Comparison of ENCODE assay signal across 22 mouse cellular contexts in genomic region chr7:82206787-82207186, GRCm38 (mm10). TPM values are rescaled to one million over a fixed set of nuclear protein-coding genes. Genes with fewer than 3 reads are reported as not detected.
A peak's percentile ranks its signal among the peaks of the same experiment; 100 is the strongest.
DNase-seq lines count a peak whose midpoint lies in the region; ATAC-seq lines count a peak whose summit lies in the region.
"Had no signal": no experiment of that assay in that cellular context is flagged by ENCODE, and none has a peak within 500 bp of the region (broad histone marks: within the 10 kb centered on the region; RNA-seq: fewer than 3 reads in every experiment).

No protein-coding gene starts in this region.

- DNase-seq in heart, adult 18-20 months, result peak; percentile 48 to 63
- peak; percentile 86 for DNase-seq in cerebellum, adult 11-12 months
- DNase-seq in cerebellum, adult 9-11 months, result peak; percentile 89
- peak; percentile 15 to 18 for DNase-seq in heart, postnatal 36 days
- no peak for DNase-seq in spleen, postnatal 14 days (ENCODE audit: low spot score in 2 of 2)
- no peak for DNase-seq in forebrain, embryonic 10.5 days (ENCODE audit: extremely low spot score, low spot score)
- DNase-seq: adrenal gland, postnatal 36 days; B cell, adult 2 months; embryo, embryonic 11 days; kidney, adult 2 months; kidney, postnatal 14 days; lung, adult 18-20 months; lung, postnatal 36 days; thymus, adult 2 months had no signal

- H3K4me2 ChIP-seq in heart, embryonic 11.5 days, result no peak overlapping the region
- H3K4me2 ChIP-seq: heart, embryonic 13.5 days; liver, embryonic 11.5 days; neural tube, embryonic 15.5 days; stomach, embryonic 15.5 days had no signal

- no peaks in the 10 kb centered on the region for H3K27me3 ChIP-seq in heart, embryonic 11.5 days (ENCODE audit: control insufficient read depth, insufficient read depth, low read length)
- no peaks in the 10 kb centered on the region for H3K27me3 ChIP-seq in forebrain, embryonic 10.5 days (ENCODE audit: poor library complexity, severe bottlenecking)
- H3K27me3 ChIP-seq: heart, embryonic 13.5 days; neural tube, embryonic 15.5 days; stomach, embryonic 15.5 days had no signal

- 75% methylated on average over 8 of the region's 8 CpGs for WGBS in heart, embryonic 11.5 days (ENCODE audit: insufficient replicate concordance)
- WGBS in forebrain, embryonic 10.5 days, result 94% methylated on average over 8 of the region's 8 CpGs

- no peak overlapping the region for H3K27ac ChIP-seq in heart, embryonic 11.5 days (ENCODE audit: low read depth, low read length)
- no peak overlapping the region for H3K27ac ChIP-seq in forebrain, embryonic 10.5 days
- H3K27ac ChIP-seq: heart, embryonic 13.5 days; layer of hippocampus, adult 2 months; neural tube, embryonic 15.5 days; stomach, embryonic 15.5 days had no signal

- no peaks in the 10 kb centered on the region for H3K36me3 ChIP-seq in heart, embryonic 11.5 days (ENCODE audit: control insufficient read depth, insufficient read depth, low read length)
- H3K36me3 ChIP-seq in forebrain, embryonic 10.5 days (replicated peaks), result no peaks in the 10 kb centered on the region
- H3K36me3 ChIP-seq: heart, embryonic 13.5 days; neural tube, embryonic 15.5 days; stomach, embryonic 15.5 days had no signal

- intact Hi-C loops in heart, postnatal 36 days (cut with DNase I), result no loop called here

- no peak for ATAC-seq in heart, embryonic 11.5 days (replicated peaks; ENCODE audit: insufficient number of reproducible peaks, low FRiP score, low TSS enrichment)
- ATAC-seq: forebrain, embryonic 16.5 days; midbrain, embryonic 16.5 days had no signal

- H3K4me3 ChIP-seq in heart, embryonic 11.5 days (ENCODE audit: low read depth, low read length), result no peak overlapping the region
- H3K4me3 ChIP-seq in forebrain, embryonic 10.5 days, result no peak overlapping the region
- H3K4me3 ChIP-seq: heart, embryonic 13.5 days; layer of hippocampus, adult 2 months; neural tube, embryonic 15.5 days; stomach, embryonic 15.5 days had no signal

- no peak overlapping the region for H3K9ac ChIP-seq in heart, embryonic 11.5 days (ENCODE audit: low read depth, low read length)
- H3K9ac ChIP-seq: heart, embryonic 13.5 days; neural tube, embryonic 15.5 days; stomach, embryonic 15.5 days had no signal

- H3K4me1 ChIP-seq in heart, embryonic 11.5 days (ENCODE audit: control insufficient read depth, insufficient read depth, low read length), result peaks cover 3% of the 10 kb centered on the region; the same call in 1 of the 2 replicates
- peaks cover 14% of the 10 kb centered on the region; the same call in 1 of the 2 replicates for H3K4me1 ChIP-seq in forebrain, embryonic 10.5 days

- H3K9me3 ChIP-seq in heart, embryonic 11.5 days (replicated peaks; ENCODE audit: control insufficient read depth, low read length), result no peaks in the 10 kb centered on the region
- H3K9me3 ChIP-seq in forebrain, embryonic 10.5 days, result no peaks in the 10 kb centered on the region
- H3K9me3 ChIP-seq: heart, embryonic 13.5 days; neural tube, embryonic 15.5 days; stomach, embryonic 15.5 days had no signal

RNA-seq across cellular contexts. Expression of gene Sh3gl3, which starts 33.1 kb away (rescaled TPM):
- under 1 TPM; 0.55 to 0.57 TPM for total RNA-seq in heart, adult 18-20 months (2021)
- 5.8 and 6.6 TPM in 2 replicates for polyA plus RNA-seq in heart, embryonic 11.5 days (2014; fragmentation: Nextera tagmentation; extraction: Ambion mirVana)
- under 1 TPM; 0.51 to 0.67 TPM for total RNA-seq in heart, postnatal 36 days (2021)
- polyA plus RNA-seq in forebrain, embryonic 10.5 days (2016; fragmentation: Nextera tagmentation; extraction: Ambion mirVana), result 8.8 and 8.9 TPM in 2 replicates

Comparison
In these comparisons a context has a peak if more than half of its experiments do, and no peak if none do; other contexts are left out.
1. DNase-seq: peak in heart, adult 18-20 months (2 of 2), cerebellum, adult 11-12 months (single experiment), cerebellum, adult 9-11 months (single experiment) and heart, postnatal 36 days (2 of 2); none in spleen, postnatal 14 days (0 of 2) and forebrain, embryonic 10.5 days (single experiment).